Mouse (Mus musculus) central nervous system, embryonic 14 days (tissue): ENCODE data around the gene Gm5416. TPM values are rescaled to one million over a fixed set of nuclear protein-coding genes. Genes with fewer than 3 reads are reported as not detected.

ENCODE experiments used
- polyA plus RNA-seq: library from polyadenylated mRNA; depleted of rRNA; stranded (reverse); fragments of >200 nt; gene quantifications from 2 replicates; pipeline ENCODE4 v1.2.3, GENCODE M21; 2012; rRNA removed

Gene Gm5416
- polyA plus RNA-seq, result not detected in 2 replicates

GRCm38 (mm10) chr16:36209967-36210453 lies at the start of gene Gm5416:
Gene Gm5416, plus strand, starts transcription at chr16:36210403.

GRCm38 (mm10) chr16:36183912-36184311 lies 26.3 kb upstream of the Gm5416 start, which contains the start of gene Gm5483:
Gene Gm5483, plus strand, starts transcription at chr16:36184212.

GRCm38 (mm10) chr16:36221168-36221567 lies 11.0 kb downstream of the Gm5416 start, which contains the start of gene 2010005H15Rik:
Gene 2010005H15Rik, plus strand, starts transcription at chr16:36221468.

Other genes starting within 250 kb of the Gm5416 start
- 29.4 and 34.6 TPM in 2 replicates for gene Kpna1, start 231.7 kb upstream of the Gm5416 start, polyA plus RNA-seq
- 7.3 and 8.0 TPM in 2 replicates for gene Wdr5b, start 169.2 kb upstream of the Gm5416 start, polyA plus RNA-seq
- 156 and 159 TPM in 2 replicates for gene Fam162a, start 138.8 kb upstream of the Gm5416 start, polyA plus RNA-seq
- gene Ccdc58, start 138.7 kb upstream of the Gm5416 start, polyA plus RNA-seq, result 31.8 and 33.9 TPM in 2 replicates
- gene Csta1, start 79.2 kb upstream of the Gm5416 start, polyA plus RNA-seq, result 0.09 TPM in 1 of 2 replicates, not detected in the other
- 0.54 and 1.3 TPM in 2 replicates for gene Stfa2l1, start 53.6 kb upstream of the Gm5416 start, polyA plus RNA-seq
- gene Gm5483, start 26.2 kb upstream of the Gm5416 start, polyA plus RNA-seq, result 1.5 and 3.3 TPM in 2 replicates
- 0.65 and 0.76 TPM in 2 replicates for gene 2010005H15Rik, start 11.1 kb downstream of the Gm5416 start, polyA plus RNA-seq
- gene Stfa1, start 66.5 kb downstream of the Gm5416 start, polyA plus RNA-seq, result 1.3 and 3.1 TPM in 2 replicates
- not detected in 2 replicates for gene BC117090, start 123.9 kb downstream of the Gm5416 start, polyA plus RNA-seq
- 1.7 and 3.5 TPM in 2 replicates for gene BC100530, start 157.3 kb downstream of the Gm5416 start, polyA plus RNA-seq
- 0.29 and 0.41 TPM in 2 replicates for gene Stfa2, start 198.1 kb downstream of the Gm5416 start, polyA plus RNA-seq
- gene Stfa3, start 245.0 kb downstream of the Gm5416 start, polyA plus RNA-seq, result 1.1 and 1.7 TPM in 2 replicates